Mouse (Mus musculus) hindlimb bud, embryonic 11.5 days (tissue): ENCODE results near the gene Igsf9b.

Experiments
- DNase-seq: peaks from one replicate; pipeline ENCODE4 v3.0.0-alpha.2; 2012; ENCODE audit warnings: low read depth, low spot score; ENCODE audit errors: extremely low spot score

Gene Igsf9b

DNA sequence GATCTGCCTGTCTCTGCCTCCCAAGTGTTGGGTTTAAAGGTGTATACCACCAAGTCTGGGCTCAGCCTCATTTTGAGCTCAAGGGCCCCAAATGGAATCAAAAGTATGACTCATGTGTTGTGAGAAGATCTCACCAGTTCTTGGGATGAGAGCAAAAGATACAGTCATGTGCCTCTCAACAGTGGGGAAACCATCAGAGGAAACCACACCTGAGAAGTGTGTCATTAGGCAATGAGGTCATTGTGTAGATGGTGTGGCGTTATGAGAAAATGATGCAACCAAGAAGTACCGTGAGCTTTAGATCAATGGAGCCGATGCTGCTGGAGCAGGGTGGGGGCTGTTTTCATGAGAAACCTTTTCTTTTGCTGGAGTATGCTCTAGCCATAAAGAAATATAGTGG lies 28.6 kb downstream of the Igsf9b start:
- DNase-seq: no peak

DNA sequence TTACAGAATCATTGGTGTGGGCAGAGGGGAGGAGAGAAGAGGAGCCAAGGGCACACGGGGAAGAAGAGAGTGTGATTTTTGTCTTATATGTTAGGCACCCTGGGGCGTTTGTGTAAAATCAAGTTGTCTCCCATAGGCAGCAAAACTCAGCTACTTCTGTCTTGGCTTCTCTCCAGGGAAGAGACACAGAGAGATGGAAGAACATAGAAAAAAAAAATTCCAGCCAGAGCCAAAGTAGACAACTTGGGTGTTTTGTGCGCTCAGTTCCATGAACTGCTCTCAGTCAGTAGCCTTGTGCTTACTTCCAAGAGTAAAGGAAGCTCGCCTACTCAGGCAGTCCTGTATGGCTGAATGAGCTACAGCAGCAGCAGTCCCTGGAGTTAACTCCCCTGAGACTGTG lies 31.4 kb downstream of the Igsf9b start:
- DNase-seq: no peak

DNA sequence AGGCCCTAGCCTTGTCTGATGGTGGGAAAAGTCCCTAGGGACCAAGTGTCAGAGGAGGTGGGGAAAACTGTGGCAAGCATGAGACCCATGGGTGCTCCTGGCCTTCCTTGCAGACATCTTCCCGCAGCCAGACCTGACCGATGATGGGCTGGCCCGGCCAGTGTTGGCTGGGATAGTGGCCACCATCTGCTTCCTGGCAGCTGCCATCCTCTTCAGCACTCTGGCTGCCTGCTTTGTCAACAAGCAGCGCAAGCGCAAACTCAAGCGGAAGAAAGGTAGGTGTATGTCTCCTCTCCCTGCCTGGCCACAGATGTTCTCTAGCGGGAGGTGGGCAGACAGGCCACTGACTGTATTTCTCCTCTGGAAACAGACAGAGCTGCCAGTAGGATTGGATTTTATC lies 32.5 kb downstream of the Igsf9b start:
- DNase-seq: no peak

DNA sequence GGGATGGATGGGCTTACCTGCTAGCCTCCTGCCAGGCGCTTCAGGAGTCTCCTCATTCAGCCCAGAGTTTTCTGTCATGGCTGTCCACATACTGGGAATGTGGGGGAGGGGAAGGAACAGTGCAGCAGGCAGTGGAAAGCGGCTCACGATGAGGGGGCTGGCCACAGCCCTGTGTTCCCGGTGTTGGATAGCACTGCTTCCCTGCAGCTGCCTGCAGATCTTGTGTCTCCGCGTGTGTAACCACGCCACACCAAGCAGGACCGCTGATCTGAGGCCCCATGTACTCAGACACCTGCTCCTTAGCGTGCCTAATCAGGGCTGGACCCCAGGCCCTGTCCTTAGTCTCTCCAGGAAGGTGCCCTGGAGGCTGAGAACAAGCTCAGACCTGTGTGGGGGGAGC lies 35.9 kb downstream of the Igsf9b start:
- DNase-seq: no peak

DNA sequence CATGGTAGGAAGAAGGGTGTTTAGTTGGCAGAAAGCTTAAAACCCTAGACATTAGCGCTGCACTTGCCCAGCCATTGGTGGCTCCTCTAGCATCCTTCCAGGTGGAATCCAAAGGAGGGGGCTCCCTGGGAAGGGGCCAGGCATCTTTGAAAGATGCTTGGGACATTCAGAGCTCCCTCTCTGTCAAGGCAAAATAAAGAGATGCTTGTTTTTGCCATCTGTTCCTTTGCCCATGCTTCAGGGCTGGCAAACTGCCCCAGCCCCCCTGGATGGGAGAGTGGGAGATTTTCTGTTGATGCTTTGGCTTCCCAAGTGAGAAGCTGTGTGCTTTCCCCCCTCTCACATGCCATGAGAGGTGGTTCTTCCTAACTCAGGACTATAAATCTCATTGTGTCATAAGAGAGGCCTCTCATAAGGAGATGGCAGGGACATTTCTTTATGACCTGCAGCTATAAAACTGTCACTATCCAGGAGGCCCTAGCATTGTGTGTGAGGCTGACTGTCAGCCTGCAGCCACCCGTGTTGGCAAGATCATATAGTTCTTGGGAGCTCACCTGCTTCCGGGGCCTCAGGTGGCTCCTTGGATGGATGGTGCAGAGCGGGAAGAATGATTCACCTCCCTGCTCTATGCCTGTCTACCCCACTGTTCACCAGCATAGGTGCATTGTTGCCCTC lies 38.1 kb downstream of the Igsf9b start:
- no peak for DNase-seq

DNA sequence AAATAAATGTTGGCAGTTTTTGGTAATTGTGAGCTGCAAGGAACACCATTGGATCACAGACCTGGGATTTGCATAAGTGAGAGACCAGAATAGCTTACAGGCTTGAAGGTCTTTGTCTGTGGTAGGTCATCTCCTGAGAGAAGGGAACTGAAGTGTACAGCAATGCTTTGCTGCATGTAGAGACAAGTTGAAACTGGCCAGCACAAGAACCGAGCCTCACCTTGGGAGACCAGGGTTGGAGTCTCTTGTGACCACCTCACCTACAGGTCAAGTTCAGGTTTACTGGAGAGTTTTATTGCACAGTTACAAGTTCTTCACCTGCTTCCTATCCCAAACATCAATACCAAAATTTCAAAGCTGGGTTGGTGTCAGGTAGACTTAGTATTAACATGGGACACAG lies 40.2 kb downstream of the Igsf9b start:
- no peak for DNase-seq

DNA sequence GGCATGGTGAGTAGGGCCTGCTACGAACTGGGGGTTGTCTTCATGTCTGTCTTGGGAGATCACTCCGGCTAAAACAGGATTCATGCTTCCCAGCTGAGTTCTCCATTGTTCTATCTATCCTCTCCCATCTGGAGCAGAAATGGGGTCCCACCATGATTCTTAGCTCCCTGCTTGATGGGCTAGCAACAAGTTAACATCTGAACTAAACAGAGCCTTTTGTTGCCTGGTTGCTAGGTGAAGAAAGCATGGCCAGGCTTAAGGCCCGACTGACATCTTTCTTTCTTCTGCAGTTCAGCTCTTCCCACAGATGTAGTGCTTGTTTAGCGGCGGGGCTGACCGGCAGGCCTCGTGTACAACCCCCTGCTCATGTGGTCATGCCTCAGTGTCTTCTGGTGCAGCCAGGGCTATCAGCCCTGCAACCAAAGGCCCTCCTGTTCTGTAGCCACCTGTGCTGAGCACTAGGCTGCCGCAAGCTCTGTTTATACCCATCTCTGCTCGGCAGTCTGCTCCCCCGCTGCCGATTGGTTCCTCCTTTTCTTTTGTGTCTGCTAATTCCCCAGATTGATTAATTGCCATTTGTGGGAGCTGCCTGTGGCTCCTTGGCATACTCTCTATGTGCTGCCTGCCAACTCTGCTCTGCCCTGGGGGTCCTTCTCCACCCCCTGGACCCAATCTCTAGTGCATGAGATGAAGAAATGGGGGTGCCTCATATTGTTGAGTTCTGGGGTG lies 47.7 kb downstream of the Igsf9b start:
- DNase-seq: no peak

DNA sequence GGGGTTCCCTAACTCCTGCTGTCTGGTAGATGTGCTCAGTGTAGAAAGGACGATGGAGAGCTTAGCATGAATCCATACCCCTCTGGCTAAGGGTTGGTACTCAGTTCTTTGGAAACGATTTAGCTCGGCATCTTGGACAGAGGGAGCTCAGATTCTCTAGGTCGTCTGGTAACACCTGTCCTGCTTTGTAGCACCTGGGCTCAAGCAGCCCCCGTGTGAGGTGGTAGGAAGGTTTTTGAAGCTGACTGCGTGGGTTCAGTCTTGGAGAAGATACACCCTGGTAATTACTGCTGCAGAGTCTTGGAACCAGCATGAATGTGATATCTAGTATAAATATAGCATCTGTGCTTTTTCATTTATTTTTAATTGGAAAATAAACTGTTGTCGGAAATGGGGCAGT lies 54.1 kb downstream of the Igsf9b start:
- no peak for DNase-seq

DNA sequence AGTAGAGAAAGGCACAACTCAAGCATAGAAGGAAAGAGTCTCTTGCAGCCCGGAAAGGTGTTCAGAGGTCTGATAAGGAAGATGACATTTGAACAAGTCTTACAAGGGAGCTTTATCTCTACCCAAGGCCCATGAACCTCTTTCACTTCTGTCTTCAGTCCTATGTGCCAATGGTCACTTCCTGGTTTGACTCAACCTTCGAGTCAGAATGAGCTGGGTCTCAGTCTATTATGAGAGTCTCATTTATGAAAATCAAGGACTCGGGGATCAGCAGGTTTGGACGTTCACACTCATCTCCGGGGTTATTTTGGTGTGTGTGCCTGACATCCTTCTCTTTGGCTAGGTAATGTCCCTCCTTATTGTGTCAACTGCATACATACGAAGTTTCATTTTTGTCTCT lies 58.9 kb downstream of the Igsf9b start:
- no peak for DNase-seq

DNA sequence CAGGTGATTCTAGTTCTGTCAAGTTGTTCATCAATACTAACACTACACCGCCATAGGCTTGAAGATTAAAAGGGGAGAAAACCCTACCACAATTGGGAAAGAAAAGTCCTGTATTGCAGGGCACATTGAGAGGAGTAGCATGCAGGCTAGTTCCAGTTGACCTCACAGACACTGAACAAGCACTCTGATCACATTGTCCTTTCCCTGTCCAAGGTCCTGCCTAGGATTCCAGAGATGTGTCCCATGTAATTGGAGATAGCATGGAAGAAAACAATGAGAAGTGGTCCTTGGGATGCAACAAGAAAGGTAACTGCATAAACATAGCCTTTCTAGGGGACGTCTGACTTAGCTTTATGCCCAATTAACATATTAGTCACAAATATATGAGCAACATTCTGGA lies 68.2 kb downstream of the Igsf9b start:
- no peak for DNase-seq

DNA sequence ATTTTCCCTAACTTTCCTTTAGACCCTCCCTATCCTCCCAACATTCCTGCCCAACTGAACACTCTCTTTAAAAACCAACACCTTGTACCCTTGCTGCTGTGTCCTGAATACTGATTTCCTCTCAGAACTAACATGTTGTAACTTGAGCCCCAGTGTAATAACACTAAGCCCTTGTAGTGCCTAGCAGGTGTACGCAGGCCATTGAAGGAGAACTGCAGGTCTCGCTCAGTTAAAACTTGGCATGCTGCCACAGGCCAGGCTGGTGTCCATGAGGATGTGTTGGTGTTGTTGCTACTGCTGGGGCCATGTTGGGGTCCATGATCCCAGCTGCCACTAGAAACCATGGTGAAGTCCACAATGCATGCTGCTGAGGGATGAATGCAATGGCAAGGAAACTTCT lies 70.1 kb downstream of the Igsf9b start:
- DNase-seq: peak; percentile 3

DNA sequence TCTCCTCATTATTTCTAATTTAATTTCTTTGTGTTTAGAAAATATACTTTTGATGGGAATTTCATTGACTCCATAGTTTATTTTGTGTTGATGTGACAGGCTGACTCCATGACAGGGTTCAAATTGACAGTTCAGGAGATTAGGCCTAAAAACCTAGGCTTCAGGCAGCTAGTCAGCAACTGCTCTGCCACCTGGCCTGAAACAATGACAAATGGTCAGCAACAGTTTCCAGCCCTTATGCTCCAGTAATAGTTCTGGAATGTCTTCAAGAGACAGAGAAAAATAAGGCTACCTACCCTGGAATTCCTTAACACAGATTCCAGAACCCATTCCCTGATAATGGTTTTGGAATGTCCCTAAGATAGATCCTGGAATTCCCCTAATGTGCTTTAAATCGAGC lies 76.7 kb downstream of the Igsf9b start:
- DNase-seq: no peak

DNA sequence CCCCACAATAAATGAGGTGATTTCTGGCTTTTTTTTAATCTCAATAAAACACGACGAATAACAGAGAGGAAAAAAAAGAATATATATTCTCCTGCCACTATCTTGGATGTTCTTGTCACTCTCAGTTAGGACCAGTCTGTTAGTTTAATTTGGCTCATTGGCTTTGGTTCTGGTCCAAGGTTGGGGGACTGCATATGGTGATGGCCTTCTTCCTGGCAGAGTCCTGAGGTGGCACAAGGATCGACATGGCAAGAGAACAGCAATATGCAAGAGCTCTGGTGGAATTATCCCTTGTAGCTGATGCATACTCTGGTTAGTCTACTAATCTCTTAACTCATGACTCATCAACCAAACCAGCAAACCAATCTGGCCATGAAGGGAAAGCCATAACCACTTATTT lies 87.9 kb downstream of the Igsf9b start:
- no peak for DNase-seq

DNA sequence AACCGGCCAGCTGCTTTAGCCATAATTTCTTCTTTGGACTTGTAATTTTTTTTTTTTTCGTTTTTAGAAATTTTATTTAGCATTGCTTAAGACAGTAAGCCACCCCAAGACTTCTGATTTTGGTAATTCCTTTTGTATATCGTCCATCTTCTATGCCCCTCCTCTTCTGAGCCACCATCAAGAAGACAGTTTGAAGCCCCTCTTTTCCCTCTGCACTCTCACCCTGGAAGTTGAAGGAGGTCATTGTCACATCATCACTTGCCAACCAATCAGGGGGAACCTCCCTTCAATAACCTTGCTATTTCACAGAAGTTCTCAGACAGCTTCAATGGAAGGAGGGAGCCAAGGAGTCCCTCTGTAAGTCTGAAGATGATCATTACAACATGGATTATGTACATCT lies 97.5 kb downstream of the Igsf9b start, which contains the start of gene Spata19:
TSS of gene Spata19 (plus strand) at position 301 of the 400 bp plus-strand sequence.
- no peak for DNase-seq

DNA sequence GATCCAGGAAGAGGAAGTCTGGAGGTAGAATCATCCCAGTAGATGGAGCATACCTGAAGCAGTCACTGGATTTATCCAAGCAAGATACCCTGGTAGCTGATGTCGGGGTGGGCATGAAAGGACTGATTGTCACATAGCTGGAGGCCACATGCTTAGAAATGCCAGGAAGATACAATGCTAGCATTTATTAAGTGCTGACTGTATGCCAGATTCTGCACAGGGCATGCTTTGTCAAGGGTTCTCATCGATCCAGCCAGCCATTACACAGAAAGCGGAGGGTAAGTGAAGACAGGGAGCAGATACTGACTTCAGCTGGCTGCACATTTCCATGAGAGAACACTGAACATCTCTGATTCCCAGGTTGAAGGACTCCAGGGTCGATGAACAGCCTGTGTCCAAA lies 102.2 kb downstream of the Igsf9b start:
- DNase-seq: no peak
